Mouse (Mus musculus) kidney, adult 2 months (tissue): ENCODE measurements at regions not wholly inside any gene's neighbourhood (a gene's known extent, or its start where the extent isn't known, plus 50 kb on each side); places are given as distances from the start of the nearest gene placed in this dataset.

Experiments used
- DNase-seq: peaks from one replicate; pipeline ENCODE4 v3.0.0; 2021
- H3K27ac ChIP-seq: fragments of 200-500 bp; 2 replicates; pipeline ENCODE4 v1.5.1; 2012; ENCODE audit warnings: low read depth, low read length, control low read depth, inconsistent platforms; ENCODE audit not compliant: insufficient read depth
- H3K27me3 ChIP-seq: fragments of 200-500 bp; replicated peaks from 2 replicates; pipeline ENCODE4 v1.6.1; 2012; ENCODE audit warnings: mild to moderate bottlenecking, moderate library complexity, low read length, inconsistent platforms; ENCODE audit not compliant: control insufficient read depth, insufficient read depth
- H3K36me3 ChIP-seq: fragments of 200-500 bp; 2 replicates; pipeline ENCODE4 v1.6.1; 2012; ENCODE audit warnings: mild to moderate bottlenecking, moderate library complexity, low read length, inconsistent platforms; ENCODE audit not compliant: control insufficient read depth, insufficient read depth
- H3K4me1 ChIP-seq: fragments of 200-500 bp; 2 replicates; pipeline ENCODE4 v1.6.1; 2011; ENCODE audit warnings: low read length; ENCODE audit not compliant: control insufficient read depth, insufficient read depth
- H3K4me3 ChIP-seq: fragments of 200-500 bp; 2 replicates; pipeline ENCODE4 v1.5.1; 2011; ENCODE audit warnings: mild to moderate bottlenecking, low read depth, low read length, control low read depth; ENCODE audit not compliant: insufficient read depth
- CTCF ChIP-seq: fragments of 200-500 bp; conservative IDR thresholded peaks from 2 replicates; pipeline ENCODE4 v1.5.1; 2011; ENCODE audit warnings: low read depth, mild to moderate bottlenecking, control low read depth, low read length, moderate library complexity, mixed read lengths; ENCODE audit not compliant: insufficient read depth, insufficient read length
- POLR2A ChIP-seq: fragments of 200-500 bp; IDR thresholded peaks from one replicate; pipeline ENCODE4 v1.6.1; 2011; ENCODE audit warnings: low read depth, low read length, control low read depth
- WGBS: fragments of 180-500 bp; shearing (Covaris S2); methylation state at CpG from one replicate; pipeline ENCODE4 v1.1.7; 2018; 5-methylcytosine and 5-hydroxymethylcytosine counted together

DNA sequence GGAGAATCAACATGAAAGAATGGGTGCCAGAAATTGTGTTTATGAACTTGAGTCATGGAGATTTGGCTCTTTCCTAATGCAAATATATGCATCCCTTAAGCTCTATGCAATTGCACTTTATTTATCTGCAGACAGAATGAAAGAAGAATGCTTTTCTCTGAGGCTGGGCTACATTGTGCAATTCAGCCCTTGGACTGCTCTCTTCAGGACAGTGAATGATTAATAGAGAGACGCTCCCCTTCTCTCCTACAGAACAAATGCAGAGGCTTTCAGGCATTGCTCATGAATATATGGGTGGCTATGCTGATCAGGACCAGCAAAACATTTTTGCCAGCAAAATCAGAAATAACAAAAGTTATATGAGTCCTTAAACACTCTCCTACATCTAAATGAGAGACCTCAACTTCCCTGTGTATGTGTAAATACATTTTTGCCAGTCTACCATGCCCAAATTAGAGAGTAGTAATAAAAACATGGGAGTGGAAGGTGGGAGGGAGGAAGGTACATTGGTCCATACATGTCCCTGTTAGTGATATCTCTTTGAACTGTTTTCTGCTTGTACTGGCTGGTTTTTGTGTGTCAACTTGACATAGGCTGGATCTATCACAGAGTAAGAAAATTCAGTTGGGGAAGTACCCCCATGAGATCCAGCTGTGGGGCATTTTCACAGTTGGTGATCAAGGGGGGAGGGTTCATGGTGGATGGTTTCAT lies 415.7 kb upstream of the Pom121l12 start:
- H3K4me3 ChIP-seq: no peak overlapping the region
- no peaks in the 10 kb centered on the region for H3K4me1 ChIP-seq
- TF ChIP-seq POLR2A: no peak
- TF ChIP-seq CTCF: no peak
- H3K27ac ChIP-seq: no peak overlapping the region
- no peaks in the 10 kb centered on the region for H3K36me3 ChIP-seq
- no peaks in the 10 kb centered on the region for H3K27me3 ChIP-seq
- DNase-seq: peak; percentile 18
- WGBS: 41% methylated on average over 1 of the region's 1 CpGs

GRCm38 (mm10) chr11:14195081-14195480 lies 404.0 kb upstream of the Pom121l12 start:
- Histone ChIP-seq H3K4me1 (no peaks in the 10 kb centered on the region; the same call in 1 of the 2 replicates), H3K27ac (no peak overlapping the region), H3K4me3 (no peak overlapping the region), H3K36me3 (no peaks in the 10 kb centered on the region), H3K27me3 (no peaks in the 10 kb centered on the region)
- TF ChIP-seq CTCF (no peak), POLR2A (no peak)
- WGBS: 76% methylated on average over 2 of the region's 2 CpGs
- DNase-seq: no peak
